Mouse (Mus musculus) testis, adult 2 months (tissue): Measurements from ENCODE around the gene Cuedc2.

Experiments used
- CTCF ChIP-seq: fragments of 200-500 bp; IDR thresholded peaks from 2 replicates; pipeline ENCODE4 v1.5.1; 2012; ENCODE audit warnings: low read depth, mild to moderate bottlenecking, inconsistent platforms, low read length, moderate library complexity; ENCODE audit not compliant: control insufficient read depth, insufficient read depth, insufficient replicate concordance
- POLR2A ChIP-seq: fragments of 200-500 bp; IDR thresholded peaks from 2 replicates; pipeline ENCODE4 v1.6.1; 2012; ENCODE audit warnings: low read depth, mild to moderate bottlenecking, inconsistent platforms, low read length, moderate library complexity; ENCODE audit not compliant: control insufficient read depth

GRCm38 (mm10) chr19:46309651-46310305 lies 28.7 kb downstream of the Cuedc2 start:
- TF ChIP-seq POLR2A (no peak), CTCF (no peak)
